Mouse (Mus musculus) telencephalon, adult 2 months (tissue): Measurements from ENCODE around the gene Sf3b4.

Experiments used
- DNase-seq: peaks from one replicate; pipeline ENCODE4 v3.0.0-alpha.2; 2011; ENCODE audit warnings: low read depth, low spot score

Sf3b4 gene

DNA sequence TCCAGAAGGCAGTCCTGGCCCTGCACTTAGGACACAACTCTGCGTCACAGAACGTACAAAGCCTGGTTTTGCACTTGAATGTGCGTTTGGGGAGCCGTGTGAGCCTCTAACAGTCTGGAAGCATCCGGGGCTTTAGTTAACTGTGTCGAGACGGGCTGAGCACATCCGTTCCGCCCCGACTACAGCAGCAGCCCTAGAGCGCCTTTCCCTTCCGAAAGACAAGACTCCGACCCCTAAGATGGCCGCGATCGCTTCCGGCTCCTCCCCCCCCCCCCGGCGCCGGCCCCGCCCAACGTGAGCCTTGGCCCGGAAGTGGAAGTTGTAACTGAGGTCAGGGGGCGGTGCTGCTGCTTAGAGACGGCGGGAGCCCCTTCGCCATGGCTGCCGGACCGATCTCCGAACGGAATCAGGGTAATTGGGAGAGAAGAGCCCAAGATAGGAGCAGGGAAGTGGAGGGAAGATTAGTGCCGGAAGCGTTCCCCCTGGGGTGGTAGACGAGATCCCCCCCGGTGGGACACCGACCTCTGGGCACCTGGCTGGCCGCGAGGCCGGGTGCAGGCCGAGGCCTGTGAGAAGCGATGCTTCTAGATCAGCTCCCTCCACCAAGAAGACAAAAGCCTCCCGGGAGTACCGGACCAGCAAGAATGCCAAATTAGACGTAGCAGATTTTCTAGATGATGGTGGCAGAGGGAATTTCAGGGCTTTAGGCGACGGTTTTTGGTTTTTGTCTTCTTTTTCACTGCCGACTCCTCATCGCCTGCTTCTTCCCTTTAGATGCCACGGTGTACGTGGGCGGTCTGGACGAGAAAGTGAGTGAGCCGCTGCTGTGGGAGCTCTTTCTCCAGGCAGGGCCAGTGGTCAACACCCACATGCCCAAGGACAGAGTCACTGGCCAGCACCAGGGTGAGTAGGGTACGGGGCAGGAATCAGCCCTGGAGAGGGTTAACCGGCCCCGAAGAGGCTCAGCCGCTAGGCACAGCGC is at the start of gene Sf3b4:
Sf3b4 (plus strand) TSS at position 136 of the 982 bp plus-strand sequence.
- DNase-seq = peak; percentile 90

DNA sequence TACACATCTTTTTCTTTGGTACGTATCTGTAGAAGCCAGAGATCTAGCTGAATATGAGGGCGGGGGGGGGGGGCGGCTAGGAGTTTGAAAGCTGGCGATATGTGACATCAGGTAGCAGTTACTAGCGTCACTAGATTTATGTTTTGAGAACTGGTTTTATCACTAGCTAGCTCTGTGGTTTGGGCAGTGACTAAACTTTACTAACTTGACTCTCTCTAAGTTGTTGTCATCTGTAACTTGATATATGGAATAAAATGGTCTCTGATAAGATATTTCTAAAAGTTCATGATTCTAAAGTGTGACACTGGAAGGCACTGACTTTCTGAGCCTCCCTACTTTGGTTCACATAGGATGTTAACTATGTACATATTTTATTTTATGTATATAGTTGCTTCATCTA is 47.9 kb upstream of the Sf3b4 start:
- no peak for DNase-seq

DNA sequence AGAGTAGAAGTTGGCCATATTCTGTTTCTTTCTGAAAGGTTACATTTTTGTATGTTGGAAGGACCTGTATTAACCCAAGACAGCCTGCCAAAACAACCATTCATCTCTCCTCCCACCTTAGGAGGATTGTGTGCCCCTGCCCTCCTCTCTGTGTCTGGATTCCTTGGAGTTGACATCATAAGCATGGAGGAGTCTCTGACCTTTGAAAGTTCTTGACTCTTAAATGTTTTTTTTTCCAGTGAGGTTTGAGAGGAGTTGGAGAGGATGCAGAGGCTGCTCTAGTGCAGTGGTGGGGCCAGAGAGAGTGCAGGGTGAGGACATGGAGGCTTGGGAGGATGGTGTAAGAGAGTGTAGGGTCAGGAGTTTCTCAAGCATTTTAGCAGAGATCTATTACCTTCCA is 44.0 kb upstream of the Sf3b4 start:
- no peak for DNase-seq

DNA sequence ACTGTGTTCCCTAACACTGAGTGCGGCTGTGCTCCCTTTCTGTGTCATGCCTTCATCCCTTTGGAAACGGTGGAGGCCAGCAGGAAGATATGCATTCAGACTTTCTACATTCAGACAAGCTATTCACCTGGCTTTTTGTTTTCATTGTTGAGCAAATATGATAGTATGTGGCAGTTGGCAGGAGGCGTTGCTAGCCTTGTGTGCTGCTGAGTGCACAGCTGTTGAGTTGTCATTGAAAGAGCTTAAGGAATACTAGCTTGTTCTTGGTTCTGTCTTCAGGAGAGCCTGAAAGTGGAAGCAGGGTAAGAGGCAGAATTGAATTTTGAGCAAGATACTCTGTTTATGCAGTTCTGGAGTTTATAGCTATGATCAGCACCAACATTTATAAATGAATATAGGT is 39.7 kb upstream of the Sf3b4 start:
- no peak for DNase-seq

DNA sequence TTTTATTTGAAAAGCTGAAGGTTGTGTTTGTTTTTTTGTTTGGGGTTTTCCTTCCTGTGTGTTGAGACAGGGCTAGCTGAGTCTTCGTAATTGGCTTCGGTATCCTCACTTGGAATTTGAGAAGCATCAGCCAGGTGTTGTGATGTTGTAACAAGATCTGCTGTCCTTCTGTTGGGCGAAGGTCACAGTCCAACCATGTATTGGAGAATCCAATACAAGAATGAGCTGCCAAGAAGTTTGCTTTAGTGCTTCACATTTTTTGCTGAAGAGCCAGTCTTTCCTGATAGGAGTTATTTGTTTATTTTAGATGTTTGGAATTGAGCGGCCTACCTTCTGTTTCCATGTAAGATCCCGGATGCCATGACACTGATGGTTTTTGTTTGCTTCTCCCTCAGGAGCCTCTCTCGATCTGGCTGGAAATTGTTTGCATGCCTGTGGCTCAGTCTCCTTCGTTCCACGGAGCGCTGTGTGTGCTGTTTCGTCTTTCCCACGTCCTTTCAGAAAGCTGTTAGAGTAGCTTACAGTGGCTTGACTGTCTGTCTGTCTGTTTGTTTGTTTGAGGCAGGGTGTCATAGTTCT is 38.7 kb upstream of the Sf3b4 start:
- DNase-seq = no peak

DNA sequence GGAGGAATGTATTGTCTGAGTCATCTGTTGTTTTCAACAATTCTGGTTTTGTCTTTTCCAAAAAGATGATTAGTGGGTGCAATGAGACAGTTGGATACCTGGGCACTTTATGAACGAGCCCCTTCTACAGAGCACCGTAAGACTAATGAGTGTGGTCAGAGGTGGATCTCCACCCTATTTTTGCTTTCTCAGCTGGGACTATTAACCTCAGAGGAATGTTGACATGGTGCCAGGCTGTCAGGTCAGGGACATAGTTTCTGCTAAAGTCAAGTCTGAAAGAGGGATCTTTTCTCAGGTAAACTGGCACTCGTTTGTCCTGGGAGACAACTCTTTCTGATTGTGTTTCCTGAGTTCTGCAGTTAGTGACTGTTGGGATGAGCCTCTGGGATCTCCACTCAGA is 37.1 kb upstream of the Sf3b4 start:
- no peak for DNase-seq

DNA sequence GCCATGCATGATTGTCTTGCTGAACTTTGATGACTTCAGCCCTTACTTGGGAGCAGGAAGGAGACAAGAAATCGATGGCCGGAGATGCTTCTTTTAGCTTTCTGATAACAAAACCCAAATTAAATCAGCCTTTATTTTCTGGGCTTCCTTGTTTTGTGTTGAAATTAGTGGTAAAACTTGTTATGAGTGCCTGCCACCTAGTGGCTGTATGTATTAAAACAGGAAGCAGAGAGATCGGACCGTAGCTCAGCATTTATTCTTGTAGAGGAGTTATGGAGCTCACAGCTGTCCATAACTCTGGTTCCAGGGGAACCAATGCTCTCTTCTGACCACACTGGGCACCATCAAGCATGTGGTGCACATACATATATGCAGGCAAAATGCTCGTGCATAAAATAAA is 24.2 kb upstream of the Sf3b4 start:
- peak; percentile 57 for DNase-seq

DNA sequence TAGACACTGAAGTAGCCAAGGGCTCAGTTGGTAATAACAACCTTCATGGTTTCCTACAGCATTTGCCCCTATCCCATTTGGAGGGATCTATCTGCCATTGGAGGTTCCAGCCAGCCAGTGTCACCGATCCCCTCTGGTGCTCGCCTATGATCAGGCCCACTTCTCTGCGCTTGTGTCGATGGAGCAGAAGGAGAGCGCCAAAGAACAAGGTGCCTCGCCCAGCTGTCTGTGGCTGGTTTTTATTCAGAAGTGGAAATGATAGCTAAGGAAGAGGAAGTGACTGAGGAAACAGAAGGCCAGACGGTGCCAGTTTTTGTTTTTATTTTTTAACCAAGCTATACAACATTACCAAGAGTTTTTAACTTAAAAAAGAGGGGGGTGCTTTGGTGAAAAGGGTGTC is 20.3 kb upstream of the Sf3b4 start:
- no peak for DNase-seq

DNA sequence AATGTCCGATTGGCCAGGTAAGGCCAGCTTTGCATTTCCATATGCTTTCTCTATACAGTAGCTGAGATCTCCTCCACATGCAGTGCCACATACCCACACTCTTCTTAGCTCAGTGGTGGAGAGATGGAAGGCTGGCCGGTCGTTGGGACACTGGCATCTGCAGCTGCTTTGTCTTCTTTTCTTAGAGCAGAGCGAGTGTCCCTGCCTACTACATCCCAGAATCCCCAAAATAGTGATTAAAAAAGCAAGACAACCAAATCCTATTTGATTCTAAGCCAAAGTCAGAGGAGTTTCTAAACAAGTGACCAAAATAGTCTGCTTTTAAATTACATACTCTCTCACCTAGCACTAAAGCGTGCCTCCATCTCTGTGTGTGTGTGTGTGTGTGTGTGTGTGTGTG is 19.5 kb upstream of the Sf3b4 start:
- peak; percentile 60 for DNase-seq

DNA sequence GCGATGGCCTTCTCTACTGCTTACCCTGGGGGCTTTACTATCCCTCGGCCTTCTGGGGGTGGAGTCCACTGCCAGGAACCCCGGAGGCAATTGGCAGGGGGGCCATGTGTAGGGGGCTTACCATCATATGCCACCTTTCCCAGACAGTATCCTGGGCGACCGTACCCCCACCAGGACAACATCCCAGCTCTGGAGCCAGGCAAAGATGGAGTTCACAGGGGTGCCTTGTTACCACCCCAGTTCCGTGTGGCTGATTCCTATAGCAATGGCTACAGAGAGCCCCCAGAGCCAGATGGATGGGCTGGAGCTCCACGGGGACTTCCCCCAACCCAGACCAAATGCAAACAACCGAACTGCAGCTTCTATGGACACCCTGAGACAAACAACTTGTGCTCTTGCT is 16.6 kb upstream of the Sf3b4 start:
- no peak for DNase-seq

DNA sequence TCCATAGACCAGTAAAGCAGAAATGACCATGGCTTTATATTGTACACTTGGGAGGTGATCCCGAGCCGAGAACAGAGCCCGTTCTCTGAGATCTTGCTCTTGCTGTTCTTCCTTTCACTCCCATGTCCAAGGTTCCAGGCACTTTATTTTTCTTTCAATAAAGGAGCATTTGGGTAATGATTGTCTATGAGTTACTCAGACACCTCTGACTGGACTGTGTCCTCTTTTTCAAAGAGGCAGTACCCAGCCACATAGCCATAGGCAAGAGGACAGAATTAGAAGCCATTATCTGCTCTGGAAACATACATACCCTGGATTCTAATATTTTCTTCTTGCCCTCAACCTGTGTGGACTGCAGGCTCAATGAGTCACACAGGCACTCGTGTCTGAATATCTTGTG is 12.3 kb upstream of the Sf3b4 start:
- no peak for DNase-seq

DNA sequence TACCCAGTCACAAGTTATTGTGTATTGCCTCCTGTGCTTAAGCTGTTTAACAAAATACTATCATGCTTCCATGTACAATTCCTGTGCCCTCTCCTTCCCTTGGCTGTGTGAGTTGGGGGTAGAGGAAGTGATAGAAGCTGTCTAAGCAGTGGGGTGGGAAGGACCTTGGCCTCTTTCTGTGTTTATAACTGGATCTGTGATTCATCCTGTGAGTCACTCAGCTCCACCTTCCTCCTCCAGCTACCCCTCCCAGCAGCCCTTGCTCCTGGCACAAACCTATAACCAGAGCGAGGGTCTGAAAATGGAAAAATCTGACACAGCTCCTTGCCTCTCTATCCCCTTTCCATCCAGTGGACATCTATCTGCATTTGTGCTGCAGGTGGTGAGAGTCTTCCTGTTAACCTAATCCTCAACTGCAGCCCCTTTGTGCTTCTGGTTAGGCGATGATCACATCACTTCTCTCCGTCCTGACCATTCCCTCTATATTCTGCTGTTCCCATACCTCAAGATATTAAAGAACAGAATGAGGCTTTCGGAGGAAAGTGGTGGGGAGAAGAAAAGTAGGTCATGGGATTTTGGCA is 11.8 kb upstream of the Sf3b4 start:
- peak; percentile 79 for DNase-seq

DNA sequence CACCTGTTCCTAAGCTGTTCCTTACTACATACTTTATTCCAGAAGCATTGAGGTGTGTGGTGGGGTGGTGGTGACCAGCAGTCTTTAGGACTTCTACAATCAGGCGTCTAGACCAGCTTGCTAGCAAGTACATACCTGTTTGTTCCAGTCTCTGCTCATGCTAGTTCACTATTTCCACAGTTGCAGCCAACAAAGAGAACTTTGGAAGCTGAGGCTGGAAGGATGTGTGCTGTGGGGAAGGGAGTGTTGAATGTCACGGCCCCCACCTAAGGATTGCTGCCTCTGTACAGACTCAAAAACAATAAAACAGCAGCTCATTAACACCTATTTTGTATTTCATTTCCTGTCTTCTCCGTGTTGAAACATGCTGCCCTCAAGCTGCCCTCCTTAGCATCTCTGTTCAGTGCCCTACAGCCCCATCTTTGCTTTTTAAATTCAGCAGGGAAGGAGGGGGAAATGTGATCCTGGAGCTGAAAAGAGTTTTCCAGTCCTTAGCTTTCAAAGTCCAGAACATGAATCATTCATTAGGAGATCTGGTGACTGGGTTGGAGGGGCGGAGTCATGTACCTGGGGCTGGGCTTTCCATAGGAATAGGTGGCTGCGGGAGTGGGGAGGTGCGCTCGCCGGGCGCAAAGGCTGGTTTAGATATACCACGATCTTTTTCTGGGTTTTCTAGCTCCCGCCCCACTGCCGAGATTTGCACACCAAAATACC is 11.2 kb upstream of the Sf3b4 start:
- DNase-seq = no peak

DNA sequence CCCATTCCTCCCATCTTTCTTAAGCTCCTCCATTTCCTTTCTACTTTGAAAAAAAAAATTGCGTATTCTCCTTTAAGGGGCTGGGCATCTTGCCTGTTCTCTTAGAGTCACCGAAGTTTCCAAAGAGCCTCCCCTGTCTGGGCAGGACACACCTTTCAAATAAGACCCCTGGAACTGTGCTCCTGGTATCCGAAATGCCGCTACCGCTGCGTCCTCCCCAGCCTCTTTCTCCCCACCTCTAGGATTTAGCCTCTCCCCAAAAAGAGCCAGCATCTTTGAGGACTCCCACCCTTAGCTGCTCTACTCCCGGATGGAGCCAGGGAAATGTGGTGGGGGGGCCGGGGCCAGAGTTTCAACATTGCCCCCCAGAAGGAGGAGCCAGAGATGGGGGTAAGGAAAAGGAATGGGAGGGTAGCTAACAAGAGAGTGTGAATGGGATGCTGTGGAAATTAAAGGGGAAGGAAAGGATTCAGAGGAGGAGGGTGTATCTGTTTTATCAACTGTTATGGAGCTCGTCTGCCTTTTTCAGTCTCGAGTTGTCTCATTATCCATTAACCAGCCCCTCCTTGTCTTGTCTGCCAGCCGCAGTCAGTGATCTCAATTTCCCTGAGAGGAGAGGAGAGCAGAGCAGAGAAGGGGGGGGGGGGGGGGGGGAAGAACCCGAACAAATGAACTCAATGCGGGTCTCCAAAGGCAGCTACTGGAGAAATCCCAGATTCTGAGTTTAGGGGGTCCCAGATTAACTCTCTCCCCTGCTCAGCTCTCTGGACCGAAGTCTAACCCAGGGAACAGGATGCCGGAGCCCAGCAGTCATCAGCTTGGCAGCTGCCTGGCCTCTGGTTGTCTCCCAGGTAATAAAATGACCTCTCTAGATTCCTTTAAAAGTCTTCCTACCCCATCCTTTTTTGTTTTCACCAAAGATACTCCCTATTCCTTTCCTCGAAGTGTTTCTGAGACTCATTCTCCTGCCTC is 10.0 kb upstream of the Sf3b4 start, which contains the start of gene Mtmr11:
Mtmr11 (plus strand) TSS at position 136 of the 972 bp plus-strand sequence.
- no peak for DNase-seq

DNA sequence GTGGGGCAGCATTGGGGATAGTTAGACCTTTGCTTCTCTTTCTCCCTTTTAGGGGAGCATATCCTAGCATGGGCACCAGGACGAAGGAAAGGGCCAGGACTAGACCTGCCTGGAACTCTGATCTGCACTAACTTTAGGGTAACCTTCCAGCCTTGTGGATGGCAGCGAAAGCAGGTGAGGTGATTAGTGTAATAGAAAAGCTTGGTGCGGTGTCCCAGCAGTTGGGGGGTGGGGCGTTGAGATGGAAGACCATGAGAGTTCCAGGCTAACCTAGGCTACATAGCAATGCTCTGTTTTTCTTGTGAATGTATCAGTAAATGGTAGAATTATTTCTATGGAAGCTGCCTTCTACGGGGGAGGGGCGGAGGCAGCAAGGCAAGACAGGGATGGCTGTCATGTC is 9.1 kb upstream of the Sf3b4 start:
- DNase-seq = no peak

DNA sequence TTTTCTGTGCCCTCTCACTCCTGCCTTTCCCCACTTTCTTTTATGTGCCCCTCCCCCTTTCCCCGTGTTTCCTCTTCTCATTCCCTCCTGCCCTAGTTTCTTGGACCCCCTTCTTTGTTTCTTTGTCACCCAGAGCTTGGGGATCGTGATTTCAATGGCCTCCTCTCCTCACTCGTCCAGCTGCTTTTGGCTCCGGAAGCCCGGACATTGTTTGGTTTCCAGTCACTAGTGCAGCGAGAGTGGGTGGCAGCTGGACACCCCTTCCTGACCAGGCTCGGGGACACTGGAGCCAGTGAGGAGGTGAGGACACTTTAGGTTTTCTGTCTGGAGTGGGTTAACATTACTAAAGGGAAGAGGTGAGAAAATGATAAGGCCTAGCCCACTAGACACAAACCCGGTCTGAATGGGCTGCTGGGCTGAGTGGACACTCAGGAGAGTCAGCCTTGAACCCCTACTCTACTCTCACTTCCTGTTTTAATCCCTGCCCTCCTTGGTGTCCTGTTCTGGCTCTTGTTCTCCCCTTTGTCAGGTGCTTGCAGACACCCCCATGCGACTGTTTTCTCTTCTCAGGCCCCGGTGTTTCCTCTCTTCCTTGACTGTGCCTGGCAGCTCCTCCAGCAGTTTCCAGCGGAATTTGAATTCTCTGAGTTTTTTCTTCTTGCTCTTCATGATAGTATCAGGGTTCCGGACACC is 3.5 kb upstream of the Sf3b4 start:
- DNase-seq = no peak

DNA sequence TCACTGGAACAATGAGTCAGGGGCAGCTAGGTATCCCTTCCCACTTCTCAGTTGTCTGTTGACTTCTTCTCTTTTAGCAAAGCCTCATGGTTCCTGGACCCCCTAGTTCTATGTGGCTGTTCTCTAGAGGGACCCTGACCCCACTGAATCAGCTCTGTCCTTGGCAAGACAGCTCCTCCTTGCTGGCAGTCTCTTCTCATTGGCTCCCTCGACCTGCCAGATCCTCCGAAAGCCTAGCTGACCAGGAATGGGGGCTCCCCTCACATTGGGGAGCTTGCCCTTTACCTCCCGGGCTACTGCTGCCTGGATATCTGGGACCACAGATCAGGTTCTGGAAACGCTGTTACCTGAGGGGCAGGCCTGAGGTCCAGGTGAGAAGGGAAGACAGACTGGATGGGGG is 1.9 kb upstream of the Sf3b4 start:
- DNase-seq = no peak

DNA sequence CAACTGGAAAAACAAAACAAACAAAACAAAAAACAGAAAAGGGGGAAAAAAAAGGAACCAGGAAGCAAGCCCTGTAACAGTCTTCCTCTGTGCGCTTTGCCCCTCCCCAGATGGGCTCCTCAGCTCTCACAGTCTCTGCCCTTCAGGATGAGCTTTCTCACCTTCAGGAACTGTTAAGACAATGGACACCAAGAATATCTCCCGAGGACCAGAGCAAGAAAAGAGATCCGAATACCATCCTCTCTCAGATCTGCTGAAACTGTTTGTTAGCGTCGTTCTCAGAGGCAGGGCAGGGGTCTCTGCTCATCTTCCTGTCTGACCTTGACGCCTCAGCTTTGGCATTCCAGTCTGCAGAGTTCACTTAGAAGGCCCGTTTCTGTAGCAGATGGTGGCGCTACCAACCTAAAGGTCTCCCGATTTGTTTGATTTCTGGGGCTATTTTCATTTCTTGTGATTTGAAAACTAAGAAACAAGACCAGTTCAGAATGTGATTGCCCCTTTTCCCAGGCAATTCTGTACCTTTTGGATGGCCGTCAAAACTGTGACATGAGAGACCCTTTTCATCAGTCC is 1.1 kb upstream of the Sf3b4 start:
- DNase-seq = no peak

DNA sequence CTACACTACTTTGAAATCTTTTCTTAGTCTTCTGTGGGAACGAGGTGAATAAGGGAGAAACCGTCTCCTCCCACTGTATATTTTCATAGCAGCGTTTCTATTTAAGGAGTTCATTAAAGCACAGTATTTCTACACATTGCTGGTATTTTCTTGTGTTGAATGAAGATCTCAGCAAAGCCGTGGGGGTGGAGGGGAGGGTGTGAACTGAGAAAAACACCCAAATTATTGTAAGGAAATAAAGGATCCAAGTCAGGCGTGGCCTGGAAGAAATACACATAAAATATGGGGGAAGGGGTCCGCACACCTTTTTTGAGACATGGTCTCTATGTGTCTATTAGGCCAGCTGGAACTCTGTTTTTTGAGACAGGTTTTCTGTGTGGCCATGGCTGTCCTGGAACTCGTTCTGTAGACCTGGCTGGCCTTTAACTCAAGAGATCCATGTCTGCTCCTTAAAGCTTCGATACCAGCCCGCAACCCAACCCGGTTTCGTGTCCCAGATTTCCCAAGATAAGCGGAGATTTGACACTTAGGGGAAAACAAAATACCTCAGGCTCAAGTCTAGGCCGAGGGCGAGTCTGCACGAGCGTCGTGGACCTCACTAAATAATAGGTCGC is 442 bp upstream of the Sf3b4 start:
- peak; percentile 60 for DNase-seq
